Mouse (Mus musculus): ENCODE results near the gene Trf. TPM values are rescaled to one million over a fixed set of nuclear protein-coding genes. Genes with fewer than 3 reads are reported as not detected.

Gene Trf
- polyA plus RNA-seq, 1 experiment from 2014 or later, result 455 TPM

Other genes starting within 250 kb of the Trf start
- 11.8 and 14.5 TPM in 2 replicates for gene Slco2a1, start 241.7 kb downstream of the Trf start, polyA plus RNA-seq (2015; fragmentation: Nextera tagmentation; extraction: Ambion mirVana)
- 5.5 and 6.1 TPM in 2 replicates for gene Rab6b, start 118.7 kb downstream of the Trf start, polyA plus RNA-seq (2015; fragmentation: Nextera tagmentation; extraction: Ambion mirVana)
- 52.1 and 59.8 TPM in 2 replicates for gene Srprb, start 28.3 kb downstream of the Trf start, polyA plus RNA-seq (2015; fragmentation: Nextera tagmentation; extraction: Ambion mirVana)
- 2.0 and 7.3 TPM in 2 replicates for gene Gm20425, start 137 bp downstream of the Trf start, polyA plus RNA-seq (2015; fragmentation: Nextera tagmentation; extraction: Ambion mirVana)
- 3.7 and 4.4 TPM in 2 replicates for gene 1300017J02Rik, start 74.6 kb upstream of the Trf start, polyA plus RNA-seq (2015; fragmentation: Nextera tagmentation; extraction: Ambion mirVana)
- gene Topbp1, start 74.8 kb upstream of the Trf start, polyA plus RNA-seq (2015; fragmentation: Nextera tagmentation; extraction: Ambion mirVana), result 41.8 and 43.6 TPM in 2 replicates
- gene Cdv3, start 135.4 kb upstream of the Trf start, polyA plus RNA-seq (2015; fragmentation: Nextera tagmentation; extraction: Ambion mirVana), result 80.8 and 91.8 TPM in 2 replicates
- gene Bfsp2, start 250.0 kb upstream of the Trf start, polyA plus RNA-seq (2015; fragmentation: Nextera tagmentation; extraction: Ambion mirVana), result 0.72 and 0.85 TPM in 2 replicates

Data from stomach, embryonic 16.5 days (tissue).